Mouse (Mus musculus): ENCODE data around the gene Crispld2. TPM values are rescaled to one million over a fixed set of nuclear protein-coding genes. Genes with fewer than 3 reads are reported as not detected.
A peak's percentile ranks its signal among the peaks of the same experiment; 100 is the strongest.

The Crispld2 gene
- polyA plus RNA-seq, 1 experiment = 1.3 TPM

- no peak overlapping the region for H3K27ac ChIP-seq (ENCODE audit: insufficient read depth, low read length)
- H3K4me3 ChIP-seq (ENCODE audit: low read depth, low read length) = no peak overlapping the region
- H3K27me3 ChIP-seq (ENCODE audit: control insufficient read depth, insufficient read depth, low read length, poor library complexity, severe bottlenecking) = no peaks in the 10 kb centered on the region
- no peak overlapping the region for H3K9ac ChIP-seq (ENCODE audit: low read depth, poor library complexity, severe bottlenecking)
- TF ChIP-seq POLR2A (IDR thresholded peaks at IDR 0.05; ENCODE audit: insufficient read depth, low read length) = no peak
- no peak for TF ChIP-seq EP300 (IDR thresholded peaks at IDR 0.05; ENCODE audit: insufficient read depth, low read depth, low read length)
- no peaks in the 10 kb centered on the region for H3K36me3 ChIP-seq (ENCODE audit: control insufficient read depth, insufficient read depth, low read length, poor library complexity, severe bottlenecking)
- no peaks in the 10 kb centered on the region for H3K9me3 ChIP-seq (replicated peaks; ENCODE audit: control insufficient read depth, insufficient read depth, low read length, poor library complexity, severe bottlenecking)
- H3K4me1 ChIP-seq (ENCODE audit: control insufficient read depth, insufficient read depth, low read length) = no peaks in the 10 kb centered on the region
Observed at GRCm38 (mm10) chr8:120089511-120089910, 97.3 kb downstream of the Crispld2 start.

DNA sequence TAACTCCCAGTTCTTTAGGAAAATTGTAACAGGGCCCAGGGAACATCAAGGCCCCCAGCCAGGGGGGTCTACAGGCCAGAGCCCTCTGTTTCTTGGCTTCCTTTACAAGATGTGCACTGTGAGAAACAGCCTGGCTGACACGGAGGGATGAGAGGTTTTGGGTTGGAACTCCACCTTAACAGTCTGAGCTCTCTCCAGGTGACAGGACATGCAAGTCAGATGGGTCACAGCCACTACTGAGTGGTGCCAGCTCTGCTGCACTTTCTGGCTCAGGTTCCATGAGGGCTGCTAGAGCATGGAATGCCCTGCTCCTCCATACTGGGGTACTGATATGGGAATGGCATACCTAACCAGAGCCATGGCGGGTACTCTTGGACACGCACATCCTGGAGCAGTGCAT, 98.8 kb downstream of the Crispld2 start:
- Histone ChIP-seq H3K4me3 (ENCODE audit: low read depth, low read length) (no peak overlapping the region), H3K9me3 (replicated peaks; ENCODE audit: control insufficient read depth, insufficient read depth, low read length, poor library complexity, severe bottlenecking) (no peaks in the 10 kb centered on the region), H3K4me1 (ENCODE audit: control insufficient read depth, insufficient read depth, low read length) (no peaks in the 10 kb centered on the region), H3K36me3 (ENCODE audit: control insufficient read depth, insufficient read depth, low read length, poor library complexity, severe bottlenecking) (no peaks in the 10 kb centered on the region), H3K27ac (ENCODE audit: insufficient read depth, low read length) (no peak overlapping the region), H3K9ac (ENCODE audit: low read depth, poor library complexity, severe bottlenecking) (no peak overlapping the region), H3K27me3 (ENCODE audit: control insufficient read depth, insufficient read depth, low read length, poor library complexity, severe bottlenecking) (no peaks in the 10 kb centered on the region)
- TF ChIP-seq EP300 (IDR thresholded peaks at IDR 0.05; ENCODE audit: insufficient read depth, low read depth, low read length) (no peak), POLR2A (IDR thresholded peaks at IDR 0.05; ENCODE audit: insufficient read depth, low read length) (no peak)

DNA sequence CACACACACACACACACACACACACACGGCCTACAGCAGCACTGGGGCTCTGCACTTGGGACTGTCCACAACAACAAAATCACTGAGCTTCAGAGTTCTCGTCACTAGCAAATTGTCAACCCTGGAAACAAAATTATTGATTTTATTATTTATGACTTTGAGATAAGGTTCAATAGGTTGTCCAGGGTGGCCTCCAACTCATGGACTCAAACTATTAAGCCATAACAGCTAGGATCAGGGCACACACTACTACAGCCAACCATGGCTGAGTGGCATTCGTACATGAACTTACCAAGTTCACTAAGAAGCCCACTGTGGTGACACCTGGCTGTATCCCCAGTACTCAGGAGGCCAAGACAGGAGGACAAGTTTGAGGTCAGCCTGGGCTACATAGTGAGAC, 100.9 kb downstream of the Crispld2 start:
- H3K4me1 ChIP-seq (ENCODE audit: control insufficient read depth, insufficient read depth, low read length) = no peaks in the 10 kb centered on the region
- H3K9me3 ChIP-seq (replicated peaks; ENCODE audit: control insufficient read depth, insufficient read depth, low read length, poor library complexity, severe bottlenecking) = no peaks in the 10 kb centered on the region
- H3K36me3 ChIP-seq (ENCODE audit: control insufficient read depth, insufficient read depth, low read length, poor library complexity, severe bottlenecking) = no peaks in the 10 kb centered on the region
- H3K27ac ChIP-seq (ENCODE audit: insufficient read depth, low read length) = no peak overlapping the region
- no peak overlapping the region for H3K4me3 ChIP-seq (ENCODE audit: low read depth, low read length)
- H3K27me3 ChIP-seq (ENCODE audit: control insufficient read depth, insufficient read depth, low read length, poor library complexity, severe bottlenecking) = no peaks in the 10 kb centered on the region
- H3K9ac ChIP-seq (ENCODE audit: low read depth, poor library complexity, severe bottlenecking) = no peak overlapping the region
- TF ChIP-seq CTCF (IDR thresholded peaks at IDR 0.05; ENCODE audit: low read depth, low read length) = no peak
- TF ChIP-seq EP300 (IDR thresholded peaks at IDR 0.05; ENCODE audit: insufficient read depth, low read depth, low read length) = no peak
- no peak for TF ChIP-seq POLR2A (IDR thresholded peaks at IDR 0.05; ENCODE audit: insufficient read depth, low read length)

- no peak overlapping the region for H3K4me3 ChIP-seq (ENCODE audit: low read depth, low read length)
- no peak overlapping the region for H3K27ac ChIP-seq (ENCODE audit: insufficient read depth, low read length)
- H3K9me3 ChIP-seq (replicated peaks; ENCODE audit: control insufficient read depth, insufficient read depth, low read length, poor library complexity, severe bottlenecking) = no peaks in the 10 kb centered on the region
- no peaks in the 10 kb centered on the region for H3K4me1 ChIP-seq (ENCODE audit: control insufficient read depth, insufficient read depth, low read length)
- TF ChIP-seq CTCF (IDR thresholded peaks at IDR 0.05; ENCODE audit: low read depth, low read length) = no peak
- TF ChIP-seq EP300 (IDR thresholded peaks at IDR 0.05; ENCODE audit: insufficient read depth, low read depth, low read length) = no peak
- no peak for TF ChIP-seq POLR2A (IDR thresholded peaks at IDR 0.05; ENCODE audit: insufficient read depth, low read length)
- no peaks in the 10 kb centered on the region for H3K36me3 ChIP-seq (ENCODE audit: control insufficient read depth, insufficient read depth, low read length, poor library complexity, severe bottlenecking)
- H3K27me3 ChIP-seq (ENCODE audit: control insufficient read depth, insufficient read depth, low read length, poor library complexity, severe bottlenecking) = no peaks in the 10 kb centered on the region
- H3K9ac ChIP-seq (ENCODE audit: low read depth, poor library complexity, severe bottlenecking) = no peak overlapping the region
Observed at GRCm38 (mm10) chr8:120094801-120095200, 102.6 kb downstream of the Crispld2 start.

GRCm38 (mm10) chr8:120096486-120096885, 104.2 kb downstream of the Crispld2 start:
- TF ChIP-seq POLR2A (IDR thresholded peaks at IDR 0.05; ENCODE audit: insufficient read depth, low read length) (no peak), EP300 (IDR thresholded peaks at IDR 0.05; ENCODE audit: insufficient read depth, low read depth, low read length) (no peak), CTCF (IDR thresholded peaks at IDR 0.05; ENCODE audit: low read depth, low read length) (no peak)
- Histone ChIP-seq H3K9ac (ENCODE audit: low read depth, poor library complexity, severe bottlenecking) (no peak overlapping the region), H3K27me3 (ENCODE audit: control insufficient read depth, insufficient read depth, low read length, poor library complexity, severe bottlenecking) (no peaks in the 10 kb centered on the region), H3K9me3 (replicated peaks; ENCODE audit: control insufficient read depth, insufficient read depth, low read length, poor library complexity, severe bottlenecking) (no peaks in the 10 kb centered on the region), H3K36me3 (ENCODE audit: control insufficient read depth, insufficient read depth, low read length, poor library complexity, severe bottlenecking) (no peaks in the 10 kb centered on the region), H3K27ac (ENCODE audit: insufficient read depth, low read length) (no peak overlapping the region), H3K4me1 (ENCODE audit: control insufficient read depth, insufficient read depth, low read length) (no peaks in the 10 kb centered on the region), H3K4me3 (ENCODE audit: low read depth, low read length) (no peak overlapping the region)

DNA sequence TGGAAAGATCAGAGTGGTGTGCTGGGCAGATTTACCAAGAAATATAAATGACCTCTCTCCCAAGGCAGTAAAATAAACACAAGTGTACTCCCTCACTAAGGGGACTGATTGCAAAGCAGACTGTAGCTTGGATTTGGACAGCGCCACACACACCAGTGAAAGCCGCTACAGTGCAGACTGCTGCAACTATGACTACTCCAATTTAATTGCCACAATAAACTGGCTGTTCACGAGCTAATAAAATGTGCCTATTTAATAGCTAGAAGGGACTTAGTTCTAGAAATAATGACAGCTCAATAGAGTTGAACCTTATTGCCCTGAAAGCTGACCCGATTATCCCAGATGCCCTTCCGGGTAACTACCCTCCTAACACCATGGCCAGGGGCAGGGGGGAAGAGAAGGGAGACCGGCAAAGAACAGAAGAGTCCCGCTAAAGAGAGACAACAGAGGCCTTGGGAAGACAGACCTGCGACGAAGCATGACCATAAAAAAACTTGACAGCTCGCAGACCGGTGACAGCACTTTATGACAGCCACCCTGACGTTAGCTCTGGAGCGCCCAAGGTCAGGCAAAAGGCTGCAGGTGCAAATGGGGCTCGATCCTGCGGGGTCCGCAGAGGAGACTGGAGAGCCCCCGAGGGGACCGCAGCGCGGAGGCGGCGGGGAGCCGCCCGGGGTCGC, 108.3 kb downstream of the Crispld2 start:
- H3K9me3 ChIP-seq (replicated peaks; ENCODE audit: control insufficient read depth, insufficient read depth, low read length, poor library complexity, severe bottlenecking) = no peaks in the 10 kb centered on the region
- H3K4me1 ChIP-seq (ENCODE audit: control insufficient read depth, insufficient read depth, low read length) = no peaks in the 10 kb centered on the region
- no peaks in the 10 kb centered on the region for H3K36me3 ChIP-seq (ENCODE audit: control insufficient read depth, insufficient read depth, low read length, poor library complexity, severe bottlenecking)
- H3K9ac ChIP-seq (ENCODE audit: low read depth, poor library complexity, severe bottlenecking) = peak overlapping the region; percentile 93
- peak overlapping the region; percentile 91 for H3K4me3 ChIP-seq (ENCODE audit: low read depth, low read length)
- TF ChIP-seq EP300 (IDR thresholded peaks at IDR 0.05; ENCODE audit: insufficient read depth, low read depth, low read length) = no peak
- TF ChIP-seq POLR2A (IDR thresholded peaks at IDR 0.05; ENCODE audit: insufficient read depth, low read length) = no peak
- H3K27ac ChIP-seq (ENCODE audit: insufficient read depth, low read length) = no peak overlapping the region
- no peaks in the 10 kb centered on the region for H3K27me3 ChIP-seq (ENCODE audit: control insufficient read depth, insufficient read depth, low read length, poor library complexity, severe bottlenecking)

Measured in ES-Bruce4 (cell line).